Mouse (Mus musculus) CD4-positive, CD25-positive, alpha-beta regulatory T cell, adult 2 months (primary cell): ENCODE results near the gene Dnase2a.

ENCODE experiments used
- DNase-seq: peaks from one replicate; pipeline ENCODE4 v3.0.0-alpha.2; 2012; ENCODE audit warnings: low read depth, low spot score

Gene Dnase2a

GRCm38 (mm10) chr8:84969241-84970134 is 61.1 kb downstream of the Dnase2a start, which contains the start of the genes Gm49661, Prdx2 and Rnaseh2a:
Gene Gm49661, minus strand, starts transcription at chr8:84969433.
Gene Prdx2, plus strand, starts transcription at chr8:84969587.
Gene Rnaseh2a, minus strand, starts transcription at chr8:84969767.
- peak; percentile 79 for DNase-seq

GRCm38 (mm10) chr8:84970135-84970790 is 61.9 kb downstream of the Dnase2a start:
- DNase-seq, result no peak

- DNase-seq, result no peak
These were observed 62.6 kb downstream of the Dnase2a start for GRCm38 (mm10) chr8:84970913-84971312.
